Mouse (Mus musculus): ENCODE results near the gene Cacna1e.
A peak's percentile ranks its signal among the peaks of the same experiment; 100 is the strongest.

The Cacna1e gene

GRCm38 (mm10) chr1:154779908-154780514, 104.3 kb downstream of the Cacna1e start:
- DNase-seq: peak; percentile 44 to 57

GRCm38 (mm10) chr1:154776344-154776743, 108.0 kb downstream of the Cacna1e start:
- no peak for DNase-seq

- no peak for DNase-seq
These were observed 109.8 kb downstream of the Cacna1e start for GRCm38 (mm10) chr1:154774468-154774867.

- DNase-seq: no peak
These were observed 113.2 kb downstream of the Cacna1e start for GRCm38 (mm10) chr1:154771111-154771510.

- no peak for DNase-seq
These were observed 113.8 kb downstream of the Cacna1e start for GRCm38 (mm10) chr1:154770542-154770941.

GRCm38 (mm10) chr1:154763132-154763531, 121.2 kb downstream of the Cacna1e start:
- DNase-seq: no peak

- no peak for DNase-seq
These were observed 132.2 kb downstream of the Cacna1e start for GRCm38 (mm10) chr1:154752081-154752480.

- DNase-seq: no peak
These were observed 135.8 kb downstream of the Cacna1e start for GRCm38 (mm10) chr1:154748531-154748930.

- no peak for DNase-seq
These were observed 139.1 kb downstream of the Cacna1e start for GRCm38 (mm10) chr1:154745241-154745640.

GRCm38 (mm10) chr1:154730411-154730961, 153.8 kb downstream of the Cacna1e start:
- DNase-seq: no peak

GRCm38 (mm10) chr1:154729269-154729980, 154.9 kb downstream of the Cacna1e start:
- DNase-seq: peak; percentile 85 to 86

- DNase-seq: no peak
These were observed 155.6 kb downstream of the Cacna1e start for GRCm38 (mm10) chr1:154728682-154729081.

GRCm38 (mm10) chr1:154727696-154728095, 156.6 kb downstream of the Cacna1e start:
- DNase-seq: no peak

- peak; percentile 45 to 52 for DNase-seq
These were observed 157.7 kb downstream of the Cacna1e start for GRCm38 (mm10) chr1:154726361-154727161.

- DNase-seq: no peak
These were observed 158.7 kb downstream of the Cacna1e start for GRCm38 (mm10) chr1:154725356-154726320.

GRCm38 (mm10) chr1:154723537-154724286, 160.6 kb downstream of the Cacna1e start:
- peak; percentile 62 to 68 for DNase-seq

- DNase-seq: no peak
These were observed 161.2 kb downstream of the Cacna1e start for GRCm38 (mm10) chr1:154723078-154723477.

GRCm38 (mm10) chr1:154715596-154715995, 168.7 kb downstream of the Cacna1e start:
- no peak for DNase-seq

- DNase-seq: no peak
These were observed 171.6 kb downstream of the Cacna1e start for GRCm38 (mm10) chr1:154712747-154713146.

- DNase-seq: no peak
These were observed 176.6 kb downstream of the Cacna1e start for GRCm38 (mm10) chr1:154707584-154708290.

GRCm38 (mm10) chr1:154706974-154707373, 177.3 kb downstream of the Cacna1e start:
- DNase-seq: no peak

All from kidney, postnatal 4 days (tissue).